Mouse (Mus musculus) thymus, adult 2 months (tissue): ENCODE data around the gene Krt81.

Source experiments
- CTCF ChIP-seq: fragments of 200-500 bp; IDR thresholded peaks from 2 replicates; pipeline ENCODE4 v1.5.1; 2012; ENCODE audit warnings: mild to moderate bottlenecking, control low read depth, low read length, moderate library complexity, borderline replicate concordance; ENCODE audit not compliant: control insufficient read depth, poor library complexity, insufficient read depth; ENCODE audit errors: extremely low read depth
- POLR2A ChIP-seq: fragments of 200-500 bp; IDR thresholded peaks from 2 replicates; pipeline ENCODE4 v1.6.1; 2012; ENCODE audit warnings: mild to moderate bottlenecking, low read length, control low read depth, moderate library complexity; ENCODE audit not compliant: control insufficient read depth, poor library complexity, insufficient read depth; ENCODE audit errors: extremely low read depth

GRCm38 (mm10) chr15:101438555-101438954 is 25.0 kb downstream of the Krt81 start, which contains the start of gene Krt87:
- TF ChIP-seq POLR2A = no peak
- TF ChIP-seq CTCF = no peak
